ENCODE assay signal across 17 mouse cellular contexts in the genomic region with DNA sequence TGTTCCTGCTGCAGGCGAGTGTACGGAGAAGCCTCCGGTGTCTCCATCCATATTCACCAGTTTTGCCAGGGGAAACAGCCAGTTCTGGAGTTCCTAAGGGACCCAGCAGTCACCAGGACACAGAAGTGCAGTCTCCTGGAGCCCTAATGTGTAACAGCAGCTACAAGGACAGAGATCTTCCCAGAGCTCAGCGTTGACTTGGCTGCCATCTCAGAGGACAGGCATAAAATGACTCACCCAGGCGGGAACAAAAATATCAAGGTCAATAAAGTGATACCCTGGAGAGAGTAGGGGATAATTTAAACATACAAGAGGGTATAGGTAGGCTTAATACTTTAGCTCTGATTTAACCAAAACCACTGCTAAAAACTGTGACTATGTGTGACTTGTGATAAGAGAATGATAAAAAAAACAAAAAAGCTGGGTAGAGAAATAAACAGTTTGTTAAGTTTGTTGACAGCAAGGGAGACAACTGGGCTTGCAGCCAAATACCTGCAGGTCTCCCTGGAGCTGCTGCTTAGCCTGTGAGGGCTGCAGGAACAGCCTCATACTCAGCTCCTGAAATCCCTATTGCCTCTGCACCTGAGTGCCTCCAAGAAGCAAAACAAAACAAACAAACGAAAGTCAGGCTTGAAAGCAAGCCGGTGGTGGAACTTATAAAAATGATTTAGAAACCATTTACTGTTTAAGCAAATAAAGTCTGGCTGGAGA. TPM values are rescaled to one million over a fixed set of nuclear protein-coding genes. Genes with fewer than 3 reads are reported as not detected.
DNase-seq lines count a peak whose midpoint lies in the region; ATAC-seq and TF ChIP-seq lines count a peak whose summit lies in the region.
"Had no signal": no experiment of that assay in that cellular context is flagged by ENCODE, and none has a peak within 500 bp of the region (broad histone marks: within the 10 kb centered on the region; RNA-seq: fewer than 3 reads in every experiment).

No protein-coding gene starts in this region.

- TF ChIP-seq EP300 in liver, postnatal 0 days (IDR thresholded peaks at IDR 0.05; ENCODE audit: low read depth), result no peak

- peak overlapping the region; percentile 34 for H3K4me2 ChIP-seq in heart, embryonic 14.5 days (ENCODE audit: low read length)
- H3K4me2 ChIP-seq in heart, embryonic 12.5 days, result no peak overlapping the region
- no peak overlapping the region for H3K4me2 ChIP-seq in liver, postnatal 0 days (ENCODE audit: low read depth, low read length)
- H3K4me2 ChIP-seq: embryonic facial prominence, embryonic 13.5 days; forebrain, embryonic 12.5 days; hindbrain, embryonic 13.5 days; limb, embryonic 13.5 days had no signal

- peak; percentile 33 for DNase-seq in kidney, postnatal 14 days
- DNase-seq in kidney, adult 9 months, result no peak
- peak; percentile 4 for DNase-seq in urinary bladder, postnatal 14 days (ENCODE audit: low spot score)
- no peak for DNase-seq in urinary bladder, adult 2 months (ENCODE audit: low spot score)
- peak; percentile 17 to 23 for DNase-seq in cerebellum, postnatal 36 days
- DNase-seq in liver, postnatal 0 days, result no peak
- DNase-seq: lung, adult 18-20 months; thymus, postnatal 4 days had no signal

- H3K36me3 ChIP-seq in heart, embryonic 14.5 days (ENCODE audit: control insufficient read depth, insufficient read depth, low read length), result no peaks in the 10 kb centered on the region
- H3K36me3 ChIP-seq in heart, embryonic 12.5 days, result no peaks in the 10 kb centered on the region
- H3K36me3 ChIP-seq in liver, postnatal 0 days (replicated peaks; ENCODE audit: insufficient read depth, low read length), result no peaks in the 10 kb centered on the region
- H3K36me3 ChIP-seq: embryonic facial prominence, embryonic 13.5 days; forebrain, embryonic 12.5 days; hindbrain, embryonic 13.5 days; limb, embryonic 13.5 days had no signal

- H3K9me3 ChIP-seq in heart, embryonic 14.5 days (ENCODE audit: control insufficient read depth, low read length), result no peaks in the 10 kb centered on the region
- no peaks in the 10 kb centered on the region for H3K9me3 ChIP-seq in heart, embryonic 12.5 days (replicated peaks)
- no peaks in the 10 kb centered on the region for H3K9me3 ChIP-seq in liver, postnatal 0 days (ENCODE audit: low read length)
- H3K9me3 ChIP-seq: embryonic facial prominence, embryonic 13.5 days; forebrain, embryonic 12.5 days; hindbrain, embryonic 13.5 days; limb, embryonic 13.5 days had no signal

- H3K9ac ChIP-seq in heart, embryonic 14.5 days (ENCODE audit: low read length), result no peak overlapping the region
- H3K9ac ChIP-seq in heart, embryonic 12.5 days, result no peak overlapping the region
- H3K9ac ChIP-seq in liver, postnatal 0 days (replicated peaks), result no peak overlapping the region
- H3K9ac ChIP-seq: embryonic facial prominence, embryonic 13.5 days; forebrain, embryonic 12.5 days; hindbrain, embryonic 13.5 days; limb, embryonic 13.5 days had no signal

- WGBS in heart, embryonic 14.5 days, result 47% methylated on average over 7 of the region's 7 CpGs
- 58% methylated on average over 7 of the region's 7 CpGs for WGBS in heart, embryonic 12.5 days
- WGBS in liver, postnatal 0 days (ENCODE audit: insufficient replicate concordance), result 61% methylated on average over 7 of the region's 7 CpGs

- H3K4me1 ChIP-seq in heart, embryonic 14.5 days (ENCODE audit: control insufficient read depth in 2 of 2, insufficient read depth in 2 of 2, low read length in 2 of 2), result peaks cover 7 to 13% of the 10 kb centered on the region in 2 experiments
- H3K4me1 ChIP-seq in heart, embryonic 12.5 days (replicated peaks), result peaks cover 7% of the 10 kb centered on the region
- H3K4me1 ChIP-seq in liver, postnatal 0 days (ENCODE audit: insufficient read depth), result no peaks in the 10 kb centered on the region
- H3K4me1 ChIP-seq: embryonic facial prominence, embryonic 13.5 days; forebrain, embryonic 12.5 days; limb, embryonic 13.5 days had no signal

- ATAC-seq in heart, embryonic 14.5 days (ENCODE audit: insufficient number of reproducible peaks, insufficient read depth, low FRiP score, low read depth), result no peak
- ATAC-seq in heart, embryonic 12.5 days (ENCODE audit: insufficient number of reproducible peaks, low FRiP score), result no peak
- no peak for ATAC-seq in liver, postnatal 0 days
- ATAC-seq: activated CD4-positive, CD25-positive, alpha-beta regulatory T cell, adult 4 months had no signal

- H3K4me3 ChIP-seq in heart, embryonic 14.5 days (ENCODE audit: control insufficient read depth in 1 of 2, insufficient read depth in 1 of 2, low read depth in 1 of 2, low read length in 2 of 2), result no peak overlapping the region
- no peak overlapping the region for H3K4me3 ChIP-seq in heart, embryonic 12.5 days
- H3K4me3 ChIP-seq in liver, postnatal 0 days (ENCODE audit: low read depth, low read length), result no peak overlapping the region
- H3K4me3 ChIP-seq: embryonic facial prominence, embryonic 13.5 days; forebrain, embryonic 12.5 days; hindbrain, embryonic 13.5 days; limb, embryonic 13.5 days had no signal

- H3K27me3 ChIP-seq in heart, embryonic 14.5 days (ENCODE audit: control insufficient read depth, insufficient read depth, low read length), result no peaks in the 10 kb centered on the region
- H3K27me3 ChIP-seq in heart, embryonic 12.5 days (replicated peaks), result no peaks in the 10 kb centered on the region
- no peaks in the 10 kb centered on the region for H3K27me3 ChIP-seq in liver, postnatal 0 days (ENCODE audit: insufficient read depth, low read length)
- H3K27me3 ChIP-seq: CH12.LX; embryonic facial prominence, embryonic 13.5 days; forebrain, embryonic 12.5 days; hindbrain, embryonic 13.5 days; limb, embryonic 13.5 days had no signal

- H3K27ac ChIP-seq in heart, embryonic 14.5 days (replicated peaks in 1 of 2; ENCODE audit: control insufficient read depth in 1 of 2, insufficient read depth in 1 of 2, low read depth in 2 of 2, low read length in 2 of 2), result peak overlapping the region; percentile 14 to 57; a peak in 2 of 4 replicates
- H3K27ac ChIP-seq in heart, embryonic 12.5 days (ENCODE audit: poor library complexity, severe bottlenecking), result no peak overlapping the region
- no peak overlapping the region for H3K27ac ChIP-seq in liver, postnatal 0 days (ENCODE audit: low read depth)
- H3K27ac ChIP-seq: embryonic facial prominence, embryonic 13.5 days; forebrain, embryonic 12.5 days; hindbrain, embryonic 13.5 days; limb, embryonic 13.5 days had no signal

- TF ChIP-seq CTCF in liver, postnatal 0 days (IDR thresholded peaks at IDR 0.05; ENCODE audit: low read depth), result no peak

RNA-seq across cellular contexts. Expression of a gene that starts 39.4 kb away (rescaled TPM):
- 3.3 and 3.6 TPM in 2 replicates for polyA plus RNA-seq in heart, embryonic 14.5 days (2014; fragmentation: Nextera tagmentation; extraction: Ambion mirVana)
- 2.6 TPM in 2 replicates for polyA plus RNA-seq in heart, embryonic 12.5 days (2016; fragmentation: Nextera tagmentation; extraction: Ambion mirVana)
- 1.2 and 1.5 TPM in 2 replicates for polyA plus RNA-seq in urinary bladder, adult 2 months (2012; rRNA removed)
- 0.02 and 0.04 TPM in 2 replicates for polyA plus RNA-seq in liver, postnatal 0 days (2015; fragmentation: Nextera tagmentation; extraction: Ambion mirVana)
- polyA plus RNA-seq: large intestine, adult 2 months had no signal

Comparison
In these comparisons a context has a peak if more than half of its experiments do, and no peak if none do; other contexts are left out.
1. H3K27ac ChIP-seq: peak in heart, embryonic 14.5 days (2 of 2); none in heart, embryonic 12.5 days (single experiment) and liver, postnatal 0 days (single experiment).
2. DNase-seq: peak in kidney, postnatal 14 days (single experiment), urinary bladder, postnatal 14 days (single experiment) and cerebellum, postnatal 36 days (2 of 2); none in kidney, adult 9 months (single experiment), urinary bladder, adult 2 months (single experiment) and liver, postnatal 0 days (single experiment).